Mouse (Mus musculus) Muller cell, postnatal 12 days (primary cell): ENCODE results near the gene Cpt1c.

ENCODE experiments used
- DNase-seq: peaks from one replicate; pipeline ENCODE4 v3.0.0-alpha.2; 2015; ENCODE audit errors: inconsistent ontology term

Gene Cpt1c

DNA sequence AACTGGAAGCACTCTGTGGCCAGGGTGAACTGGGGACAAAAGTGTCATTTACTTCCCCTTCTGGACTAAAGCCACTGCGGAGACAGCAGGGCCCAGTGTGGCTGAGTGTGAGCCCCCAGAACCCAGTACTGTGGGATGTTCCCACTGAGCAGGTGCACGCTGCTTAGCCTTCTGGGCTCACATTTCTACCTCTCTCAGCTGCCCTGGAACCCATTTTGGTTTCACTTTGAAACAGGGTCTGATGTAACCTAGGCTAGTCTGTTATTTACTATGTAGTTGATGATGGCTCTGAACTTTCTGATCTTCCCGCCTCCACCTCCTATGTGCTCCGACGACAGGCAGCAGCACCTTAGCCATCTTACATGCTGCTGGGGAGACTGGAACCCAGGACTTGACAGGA is 11.8 kb downstream of the Cpt1c start:
- DNase-seq: no peak

DNA sequence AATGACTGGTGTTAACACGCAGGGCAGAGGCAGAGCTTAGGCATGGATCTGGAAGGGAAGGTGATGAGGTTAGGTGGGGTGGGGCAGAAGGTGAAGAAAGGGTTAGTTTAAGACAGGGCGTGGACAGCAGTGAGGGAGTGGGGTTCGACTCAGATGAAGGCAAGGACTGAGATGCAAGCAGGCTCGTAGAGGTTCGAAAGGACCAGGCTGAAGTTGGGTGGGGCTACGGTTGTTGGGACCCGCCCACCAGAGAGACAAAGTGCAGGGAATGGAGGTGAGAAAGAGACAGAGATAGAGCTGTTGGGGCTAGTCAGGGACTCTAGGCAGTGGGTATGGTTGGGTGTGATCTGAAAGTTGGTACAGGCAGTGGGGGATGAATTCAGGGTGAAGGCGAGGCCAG is 12.3 kb downstream of the Cpt1c start:
- DNase-seq: no peak

GRCm38 (mm10) chr7:44960512-44960910 is 14.1 kb downstream of the Cpt1c start:
- no peak for DNase-seq

- no peak for DNase-seq
Measured at GRCm38 (mm10) chr7:44959874-44960511, 14.7 kb downstream of the Cpt1c start.

GRCm38 (mm10) chr7:44959281-44959680 is 15.4 kb downstream of the Cpt1c start:
- no peak for DNase-seq

GRCm38 (mm10) chr7:44958208-44958607 is 16.4 kb downstream of the Cpt1c start:
- DNase-seq: no peak

- DNase-seq: no peak
Measured at GRCm38 (mm10) chr7:44957183-44957835, 17.3 kb downstream of the Cpt1c start.

DNA sequence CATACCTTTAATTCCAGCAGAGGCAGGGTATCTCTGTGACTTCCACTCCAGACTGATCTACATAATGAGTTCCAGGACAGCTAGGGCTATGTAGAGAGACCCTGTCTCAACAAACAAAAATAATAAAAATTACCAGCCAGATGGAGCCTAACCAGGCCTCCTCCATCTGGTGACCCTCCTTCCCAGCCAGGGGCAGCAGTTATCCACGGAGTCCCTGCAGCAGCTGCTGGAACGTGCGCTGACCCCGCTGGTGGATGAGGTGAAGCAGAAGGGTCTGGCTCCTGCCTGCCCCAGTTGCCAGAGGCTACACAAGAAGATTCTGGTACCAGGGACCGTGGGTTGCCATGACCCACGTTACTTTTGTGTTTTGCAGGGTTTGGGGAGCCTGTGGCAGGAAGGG is 18.4 kb downstream of the Cpt1c start:
- no peak for DNase-seq

DNA sequence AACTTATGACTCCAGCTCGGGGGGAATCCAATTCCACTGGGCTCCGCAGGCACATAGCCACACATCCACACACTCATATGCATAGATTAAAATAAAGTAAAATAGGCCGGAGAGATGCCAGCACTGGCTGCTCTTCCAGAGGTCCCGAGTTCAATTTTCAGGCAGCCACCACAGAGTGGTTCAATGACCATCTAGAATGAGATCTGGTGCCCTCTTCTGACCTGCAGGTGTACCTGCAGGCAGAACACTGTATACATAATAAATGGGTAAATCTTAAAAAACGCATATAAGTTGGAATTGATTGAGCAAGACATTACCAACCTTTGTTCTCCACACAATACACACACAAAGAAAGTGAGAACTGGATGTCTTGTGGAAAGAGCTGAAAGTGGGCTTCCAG is 19.0 kb downstream of the Cpt1c start:
- DNase-seq: no peak

DNA sequence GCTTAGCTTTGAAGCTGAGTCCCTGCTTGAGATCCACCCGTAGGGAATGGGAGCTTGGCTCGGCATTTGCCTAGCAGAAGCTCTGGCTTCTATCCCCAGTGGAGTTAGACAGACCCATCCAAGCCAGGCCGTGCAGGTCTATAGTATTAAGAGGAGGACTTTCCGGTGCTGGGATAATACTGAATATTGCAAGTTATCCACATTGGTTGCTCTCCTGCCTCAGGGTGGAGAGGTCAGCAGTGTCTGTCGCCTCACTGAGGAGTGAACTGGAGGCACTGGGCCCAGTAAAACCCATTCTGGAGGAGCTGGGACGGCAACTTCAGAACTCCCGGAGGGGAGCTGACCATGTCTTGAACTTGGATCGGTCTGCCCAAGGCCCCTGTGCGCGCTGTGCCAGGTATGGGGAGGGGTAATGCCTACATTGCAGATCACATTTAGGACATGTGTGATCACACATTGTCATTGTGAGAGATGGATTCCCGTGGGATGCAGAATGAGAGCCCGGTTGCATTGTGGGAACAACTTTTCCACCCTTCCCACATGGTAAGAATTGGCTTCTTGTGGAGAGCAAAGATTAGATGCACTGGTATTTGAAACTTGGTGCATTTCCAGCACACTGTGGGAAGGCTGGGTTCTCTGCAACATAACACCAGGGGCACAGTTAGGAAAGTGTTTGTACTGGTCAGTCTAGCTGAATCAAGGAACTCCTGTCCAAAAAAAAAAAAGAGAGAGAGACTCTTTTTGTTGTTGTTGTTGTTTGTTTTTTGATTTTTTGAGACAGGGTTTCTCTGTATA is 20.4 kb downstream of the Cpt1c start:
- peak; percentile 59 for DNase-seq

GRCm38 (mm10) chr7:44953561-44953960 is 21.1 kb downstream of the Cpt1c start:
- no peak for DNase-seq

DNA sequence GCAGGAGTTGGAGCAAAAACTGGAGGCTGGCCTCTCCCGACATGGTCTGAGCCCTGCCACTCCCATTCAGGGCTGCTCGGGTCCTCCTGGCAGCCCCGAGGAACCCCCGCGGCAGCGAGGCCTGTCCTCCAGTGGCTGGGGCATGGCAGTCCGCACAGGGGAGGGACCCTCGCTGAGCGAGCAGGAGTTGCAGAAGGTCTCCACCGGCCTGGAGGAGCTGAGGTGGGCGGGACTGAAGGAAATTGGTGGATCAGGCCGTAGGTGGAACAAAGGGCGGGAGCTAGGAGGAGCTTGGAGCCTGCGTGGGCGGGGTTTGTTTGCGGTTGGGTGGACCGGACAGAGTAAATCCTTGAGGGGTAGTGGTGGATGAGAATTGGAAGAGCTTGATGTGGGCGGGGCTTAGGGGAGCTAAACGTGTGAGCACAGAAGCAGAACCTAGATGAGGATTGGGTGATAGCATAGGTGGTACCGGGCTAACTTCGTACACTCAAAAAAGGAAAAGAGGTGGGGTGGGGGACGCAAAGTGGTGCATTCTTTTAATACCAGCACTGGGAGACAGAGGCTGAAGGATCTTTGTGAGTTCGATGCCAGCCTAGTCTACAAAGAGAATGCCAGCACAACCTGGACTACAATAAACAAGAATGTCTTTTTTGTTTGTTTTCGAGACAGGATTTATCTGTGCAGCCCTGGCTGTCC is 21.9 kb downstream of the Cpt1c start:
- peak; percentile 97 for DNase-seq

GRCm38 (mm10) chr7:44951960-44952359 is 22.7 kb downstream of the Cpt1c start:
- peak; percentile 86 for DNase-seq

DNA sequence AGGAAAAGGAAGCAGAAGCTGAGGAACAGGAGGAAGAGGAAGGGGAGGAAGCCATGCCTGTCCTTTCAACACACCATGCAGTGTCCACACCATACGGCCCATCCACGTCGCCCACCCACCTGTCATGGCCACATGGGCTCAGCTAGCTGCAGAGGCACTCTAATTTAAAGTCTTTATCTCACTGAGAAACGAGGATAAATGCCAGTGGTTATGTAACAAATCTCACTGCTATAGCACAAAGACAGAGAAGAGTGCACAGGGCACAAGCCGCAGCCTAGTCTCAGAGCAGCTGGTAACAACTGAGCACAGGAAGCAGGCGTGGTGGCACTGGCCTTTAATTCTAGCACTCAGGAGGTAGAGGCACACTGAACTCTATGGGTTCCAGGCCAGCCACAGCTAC is 24.7 kb downstream of the Cpt1c start:
- DNase-seq: no peak

DNA sequence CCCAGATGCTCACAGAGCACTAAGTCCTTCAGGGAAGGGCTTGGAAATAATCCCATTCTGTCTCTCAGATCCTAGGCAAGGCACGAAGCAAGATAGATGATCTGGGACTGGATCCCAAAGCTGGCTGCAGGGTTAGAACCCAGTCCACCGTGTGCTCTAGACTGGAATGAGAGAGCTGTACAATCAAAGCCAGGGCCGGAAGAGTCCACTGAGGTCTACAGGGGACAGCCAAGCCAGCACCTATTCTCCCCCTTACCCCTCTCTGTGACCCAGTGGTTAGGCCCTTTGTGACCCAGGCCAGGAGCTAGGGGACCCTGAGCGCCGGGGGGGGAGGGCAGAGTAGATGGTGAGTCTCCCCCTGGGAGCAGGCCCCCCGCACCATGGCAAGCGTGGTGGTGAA is 31.7 kb downstream of the Cpt1c start, which contains the start of gene Tsks:
Gene Tsks (plus strand): TSS at position 301 of the 400 bp plus-strand sequence.
- DNase-seq: no peak

DNA sequence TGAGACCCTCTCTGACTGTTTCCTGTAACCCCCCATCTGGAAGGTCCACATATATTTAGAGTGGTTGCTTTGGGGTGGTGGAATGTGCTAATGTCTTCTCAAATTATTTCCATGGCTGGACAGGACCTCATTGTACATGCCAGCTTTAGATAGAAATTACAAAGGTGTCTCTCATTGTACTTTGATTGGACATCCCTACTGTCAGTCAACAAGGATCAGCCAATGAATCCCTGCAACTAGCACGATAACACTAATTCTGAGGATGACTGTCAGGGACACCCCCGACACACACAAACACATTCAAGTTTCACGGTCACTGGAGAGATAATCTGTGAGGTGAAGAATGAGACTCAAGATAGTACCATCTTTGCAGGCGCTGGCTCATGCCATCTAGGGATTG is 36.0 kb downstream of the Cpt1c start:
- no peak for DNase-seq

DNA sequence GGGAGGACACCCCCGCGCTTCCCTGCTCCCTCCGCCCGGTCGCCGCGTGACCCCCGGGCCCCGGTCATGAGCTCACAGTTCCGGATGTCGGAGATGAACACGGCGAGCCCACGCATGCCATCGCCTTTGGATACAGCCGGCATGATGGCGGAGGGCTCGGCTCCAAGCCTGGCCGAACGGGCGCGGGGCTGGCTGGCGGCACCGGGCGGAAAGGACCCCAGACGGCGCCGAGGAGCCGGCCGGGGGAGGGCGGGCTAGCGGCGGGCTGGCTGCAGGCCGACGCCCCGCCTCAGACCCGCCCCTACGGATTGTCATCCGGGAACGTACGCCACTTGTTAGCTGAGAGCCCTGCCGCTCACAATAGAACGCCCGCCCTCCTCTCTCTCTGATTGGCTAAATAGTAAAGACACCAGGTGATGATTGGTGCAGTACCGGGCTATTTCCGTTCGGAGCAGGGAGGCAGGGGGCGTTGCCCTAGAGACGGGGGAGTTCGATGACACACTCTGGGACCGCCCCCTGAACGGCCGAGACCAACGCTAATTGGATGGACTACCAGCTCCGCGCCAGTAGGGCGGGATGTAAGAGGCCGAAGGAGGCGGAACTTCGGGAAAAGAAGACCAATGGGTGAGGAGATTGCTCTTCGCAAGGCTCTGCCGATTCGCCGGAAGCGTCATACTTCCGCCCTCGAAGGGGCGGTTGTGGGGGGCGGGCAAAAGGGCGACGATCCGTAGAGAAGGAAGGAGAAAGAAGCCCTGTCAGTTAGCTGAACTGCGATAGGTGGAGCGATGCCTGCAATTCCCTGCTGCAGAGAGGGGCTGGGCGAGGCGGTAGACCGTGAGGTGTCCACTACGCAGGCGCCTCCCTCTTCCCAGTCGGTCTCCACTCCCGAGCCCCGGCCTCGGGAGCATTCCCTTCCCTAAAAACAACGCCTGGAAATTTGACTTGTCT is 45.2 kb downstream of the Cpt1c start, which contains the start of gene Ap2a1:
Gene Ap2a1 (minus strand): TSS at position 293 of the 948 bp plus-strand sequence.
- DNase-seq: peak; percentile 100

DNA sequence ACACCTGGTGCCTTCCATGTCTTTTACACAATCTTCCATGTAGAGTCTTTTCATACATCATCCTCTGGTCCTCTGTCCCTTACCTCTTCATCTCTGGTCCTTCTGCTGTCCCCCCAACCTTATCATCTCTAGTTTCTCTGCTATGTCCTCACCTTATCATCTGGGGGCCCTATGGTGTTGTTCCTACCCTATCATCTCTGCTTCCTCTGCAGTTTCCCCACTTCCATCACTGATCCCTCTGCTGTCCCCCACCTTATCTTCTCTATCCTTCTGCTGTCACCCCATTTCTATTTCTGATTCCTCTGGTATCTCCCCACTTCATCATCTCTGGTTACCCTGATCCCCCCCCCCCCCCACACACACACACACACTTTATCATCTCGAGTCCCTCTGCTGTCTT is 46.1 kb downstream of the Cpt1c start:
- DNase-seq: no peak

DNA sequence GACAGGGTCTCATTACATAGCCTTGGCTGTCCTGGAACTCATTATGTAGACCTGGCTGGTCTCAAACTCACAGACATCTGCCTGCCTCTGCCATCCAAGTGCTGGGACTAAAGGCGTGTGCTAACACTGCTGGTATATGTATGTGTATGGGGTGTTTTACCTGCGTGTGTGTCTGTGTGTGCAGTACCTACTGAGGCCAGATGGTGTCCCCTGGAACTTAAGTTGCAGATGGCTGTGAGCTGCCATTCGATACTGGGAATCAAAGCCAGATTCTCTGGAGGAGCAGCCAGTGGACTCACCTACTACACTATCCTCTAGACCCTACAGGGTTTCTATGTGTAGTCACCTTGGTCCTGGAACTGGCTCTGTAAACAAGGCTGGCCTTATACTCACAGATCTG is 49.2 kb downstream of the Cpt1c start:
- no peak for DNase-seq

DNA sequence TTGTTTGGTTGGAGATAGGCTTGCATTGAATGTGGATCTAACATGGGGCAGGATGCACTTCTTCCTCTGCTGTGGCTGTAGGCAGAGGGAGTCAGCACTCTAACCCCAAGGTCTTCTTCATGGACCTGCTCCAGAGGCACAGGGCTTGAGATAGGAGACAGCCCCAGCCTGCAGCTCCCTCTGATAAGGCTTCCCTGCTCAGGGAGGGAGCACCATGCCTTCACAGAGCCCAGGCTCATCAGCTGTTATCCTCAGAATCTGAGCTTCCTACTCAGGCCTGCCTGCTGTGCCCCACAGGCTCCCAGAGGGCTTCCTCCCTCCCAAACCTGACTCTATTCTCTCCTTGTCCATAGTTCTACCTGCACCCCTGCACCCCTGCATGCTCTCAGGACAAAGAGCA is 52.1 kb downstream of the Cpt1c start:
- no peak for DNase-seq

GRCm38 (mm10) chr7:44919127-44919526 is 55.5 kb downstream of the Cpt1c start:
- peak; percentile 56 for DNase-seq
